Mouse (Mus musculus): ENCODE measurements around the gene Ntm. TPM values are rescaled to one million over a fixed set of nuclear protein-coding genes. Genes with fewer than 3 reads are reported as not detected.

The Ntm gene
- polyA plus RNA-seq, 1 experiment from 2014 or later, result 14.1 TPM

DNA sequence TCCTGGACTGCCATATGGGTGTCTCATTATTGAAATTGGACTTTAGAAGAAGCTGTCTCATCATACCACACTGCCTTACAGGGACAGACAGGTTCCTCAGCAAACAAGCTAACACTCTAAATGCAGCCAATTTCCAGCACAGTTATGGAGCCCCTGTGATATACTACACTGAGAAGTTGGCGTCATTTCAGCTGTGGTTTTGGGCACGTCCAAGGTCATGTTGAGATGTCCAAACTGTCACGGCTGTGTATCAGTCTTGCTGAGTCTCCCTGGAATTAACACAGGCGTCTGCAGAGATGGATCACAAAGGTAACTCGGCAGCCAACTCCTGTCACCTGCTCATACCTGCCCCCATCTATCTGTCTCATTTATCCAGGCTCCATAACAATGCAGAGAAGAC, 779.9 kb downstream of the Ntm start:
- ATAC-seq (ENCODE audit: low FRiP score) (no peak), DNase-seq (ENCODE audit: low spot score, missing footprints) (no peak)
- H3K27ac ChIP-seq (ENCODE audit: low read depth, low read length), result no peak overlapping the region
- H3K9ac ChIP-seq (ENCODE audit: low read length), result no peak overlapping the region
- H3K4me2 ChIP-seq, result no peak overlapping the region
- H3K4me3 ChIP-seq (ENCODE audit: low read depth, low read length), result no peak overlapping the region
- no peaks in the 10 kb centered on the region for H3K36me3 ChIP-seq (ENCODE audit: control insufficient read depth, insufficient read depth, low read length)
- H3K27me3 ChIP-seq (ENCODE audit: control insufficient read depth, insufficient read depth, low read length), result no peaks in the 10 kb centered on the region
- H3K9me3 ChIP-seq (ENCODE audit: control insufficient read depth, low read length), result no peaks in the 10 kb centered on the region
- H3K4me1 ChIP-seq (ENCODE audit: control insufficient read depth, insufficient read depth, low read length), result no peaks in the 10 kb centered on the region
- 85% methylated on average over 5 of the region's 5 CpGs for WGBS

DNA sequence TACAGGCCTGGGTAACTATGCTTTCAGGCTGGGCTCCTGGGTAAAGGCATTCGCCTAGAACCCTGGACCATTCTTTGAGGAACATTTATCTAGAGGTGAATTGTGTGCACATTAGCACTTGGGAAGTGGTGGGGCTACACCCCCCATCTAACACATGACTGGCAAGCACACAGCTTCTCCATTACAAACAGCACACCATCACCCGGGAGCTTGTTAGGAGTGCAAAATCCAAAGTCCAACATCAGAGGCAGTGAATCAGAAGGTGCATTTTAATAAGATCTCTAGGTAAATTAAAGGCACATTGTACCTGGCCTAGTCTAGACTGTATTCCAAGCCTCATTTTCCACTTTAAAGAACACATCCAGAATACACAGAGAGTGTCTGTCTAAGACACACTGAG, 781.3 kb downstream of the Ntm start:
- H3K9me3 ChIP-seq (ENCODE audit: control insufficient read depth, low read length), result no peaks in the 10 kb centered on the region
- WGBS, result 82% methylated on average over 2 of the region's 2 CpGs
- no peak overlapping the region for H3K27ac ChIP-seq (ENCODE audit: low read depth, low read length)
- no peak overlapping the region for H3K4me3 ChIP-seq (ENCODE audit: low read depth, low read length)
- H3K27me3 ChIP-seq (ENCODE audit: control insufficient read depth, insufficient read depth, low read length), result no peaks in the 10 kb centered on the region
- H3K9ac ChIP-seq (ENCODE audit: low read length), result no peak overlapping the region
- no peak overlapping the region for H3K4me2 ChIP-seq
- no peak for ATAC-seq (ENCODE audit: low FRiP score)
- H3K4me1 ChIP-seq (ENCODE audit: control insufficient read depth, insufficient read depth, low read length), result no peaks in the 10 kb centered on the region
- DNase-seq (ENCODE audit: low spot score, missing footprints), result no peak
- H3K36me3 ChIP-seq (ENCODE audit: control insufficient read depth, insufficient read depth, low read length), result no peaks in the 10 kb centered on the region

DNA sequence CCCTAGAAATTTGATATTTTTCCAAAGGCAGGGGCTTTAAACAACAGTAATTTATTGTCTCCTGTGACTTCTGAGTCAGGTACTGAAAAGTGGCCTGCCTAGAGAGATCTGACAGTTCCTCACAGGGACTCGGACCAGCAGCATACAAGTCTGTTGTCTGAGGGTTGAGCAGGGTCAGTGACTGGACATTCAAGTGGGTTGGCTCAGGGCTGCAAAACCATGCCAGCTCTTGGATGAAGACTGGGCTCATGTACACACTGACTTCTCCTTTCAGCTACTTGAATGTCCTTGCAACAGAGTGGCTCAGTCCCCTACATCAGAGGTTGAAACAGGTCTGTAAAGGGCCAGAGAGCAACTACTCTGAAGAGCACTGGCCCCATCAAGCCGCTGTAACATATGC, 797.2 kb downstream of the Ntm start:
- no peak overlapping the region for H3K4me3 ChIP-seq (ENCODE audit: low read depth, low read length)
- 79% methylated on average over 2 of the region's 2 CpGs for WGBS
- H3K4me2 ChIP-seq, result no peak overlapping the region
- H3K27ac ChIP-seq (ENCODE audit: low read depth, low read length), result no peak overlapping the region
- H3K9ac ChIP-seq (ENCODE audit: low read length), result no peak overlapping the region
- no peaks in the 10 kb centered on the region for H3K36me3 ChIP-seq (ENCODE audit: control insufficient read depth, insufficient read depth, low read length)
- H3K4me1 ChIP-seq (ENCODE audit: control insufficient read depth, insufficient read depth, low read length), result no peaks in the 10 kb centered on the region
- no peak for DNase-seq (ENCODE audit: low spot score, missing footprints)
- H3K9me3 ChIP-seq (ENCODE audit: control insufficient read depth, low read length), result no peaks in the 10 kb centered on the region
- no peak for ATAC-seq (ENCODE audit: low FRiP score)
- H3K27me3 ChIP-seq (ENCODE audit: control insufficient read depth, insufficient read depth, low read length), result no peaks in the 10 kb centered on the region

DNA sequence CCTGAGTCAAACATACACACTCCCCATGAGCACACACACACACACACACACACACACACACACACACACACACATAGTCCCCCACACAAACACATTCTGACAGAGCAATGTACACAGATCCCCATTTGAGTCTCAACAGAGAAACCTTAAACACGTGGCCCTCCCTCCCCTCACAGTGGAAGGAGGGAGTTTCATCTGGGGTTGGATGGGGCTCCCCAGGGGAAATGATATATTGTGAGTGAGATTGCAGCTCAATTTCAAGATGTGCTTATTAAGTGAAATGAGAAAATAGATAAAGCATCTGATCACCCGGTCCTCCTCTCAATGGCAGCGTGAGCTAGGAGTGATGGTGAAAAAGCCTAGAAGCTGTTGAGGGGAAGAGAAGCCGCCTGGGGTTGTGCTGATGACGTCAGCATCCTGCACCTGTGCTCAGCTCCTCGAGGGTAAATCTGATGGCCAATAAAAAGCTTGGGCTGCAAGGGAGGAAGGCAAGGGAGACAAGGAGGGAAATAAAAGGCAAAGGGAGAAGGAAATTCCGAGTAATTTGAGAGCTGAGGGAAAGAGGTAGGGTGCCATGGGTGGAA, 801.8 kb downstream of the Ntm start:
- no peaks in the 10 kb centered on the region for H3K4me1 ChIP-seq (ENCODE audit: control insufficient read depth, insufficient read depth, low read length)
- 46% methylated on average over 7 of the region's 7 CpGs for WGBS
- H3K36me3 ChIP-seq (ENCODE audit: control insufficient read depth, insufficient read depth, low read length), result no peaks in the 10 kb centered on the region
- no peak overlapping the region for H3K4me3 ChIP-seq (ENCODE audit: low read depth, low read length)
- no peak overlapping the region for H3K4me2 ChIP-seq
- H3K27me3 ChIP-seq (ENCODE audit: control insufficient read depth, insufficient read depth, low read length), result no peaks in the 10 kb centered on the region
- no peak for ATAC-seq (ENCODE audit: low FRiP score)
- H3K9ac ChIP-seq (ENCODE audit: low read length), result no peak overlapping the region
- H3K27ac ChIP-seq (ENCODE audit: low read depth, low read length), result no peak overlapping the region
- no peak for DNase-seq (ENCODE audit: low spot score, missing footprints)
- no peaks in the 10 kb centered on the region for H3K9me3 ChIP-seq (ENCODE audit: control insufficient read depth, low read length)

DNA sequence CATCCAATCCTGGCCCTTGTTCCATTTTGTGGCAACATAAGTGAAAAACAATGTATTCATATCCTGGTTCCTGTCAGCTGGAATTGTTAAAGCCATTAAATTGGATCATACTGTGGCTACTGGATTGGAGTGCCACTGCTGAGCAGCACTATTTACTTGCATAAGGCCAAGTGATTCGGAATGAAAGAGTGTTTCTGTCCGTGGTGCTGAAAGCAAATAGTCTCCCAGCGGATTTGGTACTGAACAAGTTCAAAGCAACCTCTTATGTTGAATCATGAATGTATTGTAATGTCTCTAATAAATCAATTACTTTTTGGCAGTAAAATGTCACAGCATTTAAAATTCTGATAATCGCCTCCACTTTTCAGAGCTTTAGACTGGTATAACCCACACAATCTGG, 817.0 kb downstream of the Ntm start:
- ATAC-seq (ENCODE audit: low FRiP score), result no peak
- 13% methylated on average over 4 of the region's 4 CpGs for WGBS
- no peaks in the 10 kb centered on the region for H3K36me3 ChIP-seq (ENCODE audit: control insufficient read depth, insufficient read depth, low read length)
- H3K4me3 ChIP-seq (ENCODE audit: low read depth, low read length), result no peak overlapping the region
- no peak overlapping the region for H3K9ac ChIP-seq (ENCODE audit: low read length)
- H3K4me1 ChIP-seq (ENCODE audit: control insufficient read depth, insufficient read depth, low read length), result no peaks in the 10 kb centered on the region
- no peak overlapping the region for H3K4me2 ChIP-seq
- H3K9me3 ChIP-seq (ENCODE audit: control insufficient read depth, low read length), result no peaks in the 10 kb centered on the region
- DNase-seq (ENCODE audit: low spot score, missing footprints), result peak; percentile 90
- no peaks in the 10 kb centered on the region for H3K27me3 ChIP-seq (ENCODE audit: control insufficient read depth, insufficient read depth, low read length)
- H3K27ac ChIP-seq (ENCODE audit: low read depth, low read length), result no peak overlapping the region

DNA sequence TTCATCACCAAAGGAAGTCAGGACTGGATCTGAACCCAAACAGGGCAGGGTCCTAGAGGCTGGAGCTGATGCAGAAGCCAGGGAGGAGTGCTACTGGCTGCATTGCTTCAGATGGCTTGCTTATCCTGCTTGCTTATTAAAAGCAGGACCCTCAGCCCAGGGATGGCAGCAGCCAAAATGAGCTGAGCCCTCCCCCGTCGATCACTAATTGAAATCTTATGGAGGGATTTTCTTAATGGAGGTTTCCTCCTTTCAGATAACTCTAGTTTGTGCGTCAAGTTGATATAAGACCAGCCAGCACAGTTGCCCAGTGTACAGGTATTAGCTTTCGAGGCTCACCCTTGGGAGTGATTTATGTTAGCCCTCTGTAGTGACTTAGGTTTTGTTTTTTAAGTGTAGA, 826.9 kb downstream of the Ntm start:
- Histone ChIP-seq H3K4me2 (no peak overlapping the region), H3K4me1 (ENCODE audit: control insufficient read depth, insufficient read depth, low read length) (no peaks in the 10 kb centered on the region), H3K9ac (ENCODE audit: low read length) (no peak overlapping the region), H3K9me3 (ENCODE audit: control insufficient read depth, low read length) (no peaks in the 10 kb centered on the region), H3K27me3 (ENCODE audit: control insufficient read depth, insufficient read depth, low read length) (no peaks in the 10 kb centered on the region), H3K27ac (ENCODE audit: low read depth, low read length) (no peak overlapping the region), H3K36me3 (ENCODE audit: control insufficient read depth, insufficient read depth, low read length) (no peaks in the 10 kb centered on the region), H3K4me3 (ENCODE audit: low read depth, low read length) (no peak overlapping the region)
- DNase-seq (ENCODE audit: low spot score, missing footprints) (no peak), ATAC-seq (ENCODE audit: low FRiP score) (no peak)
- 84% methylated on average over 4 of the region's 4 CpGs for WGBS

DNA sequence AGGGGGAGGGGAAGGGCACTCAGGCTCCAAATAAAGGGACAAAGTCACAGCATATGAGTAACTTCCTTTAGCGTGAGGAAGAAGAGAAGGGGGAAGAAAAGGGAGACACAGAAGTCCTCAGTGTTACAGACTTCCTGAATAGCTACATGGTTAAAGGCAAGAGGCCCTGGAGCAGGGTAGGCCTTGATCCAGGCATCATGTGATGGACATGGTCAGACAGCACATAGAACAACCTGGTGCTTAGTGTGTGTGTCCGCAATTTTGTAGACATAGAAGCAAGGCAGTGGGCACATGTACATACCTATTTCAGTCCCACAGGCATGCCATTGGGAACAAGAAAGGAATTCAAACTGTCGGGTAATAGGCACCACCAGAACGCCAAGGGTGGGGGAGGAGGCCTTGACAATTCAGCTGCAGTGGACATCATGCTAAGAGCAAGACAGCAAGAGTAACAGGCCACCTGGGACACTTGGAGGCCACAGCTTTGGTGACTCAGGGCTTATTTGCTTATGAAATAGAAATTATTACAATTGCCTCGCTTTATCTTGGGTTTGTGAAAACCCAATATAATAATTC, 832.1 kb downstream of the Ntm start:
- DNase-seq (ENCODE audit: low spot score, missing footprints) (no peak), ATAC-seq (ENCODE audit: low FRiP score) (no peak)
- H3K9me3 ChIP-seq (ENCODE audit: control insufficient read depth, low read length), result no peaks in the 10 kb centered on the region
- H3K27ac ChIP-seq (ENCODE audit: low read depth, low read length), result no peak overlapping the region
- no peaks in the 10 kb centered on the region for H3K36me3 ChIP-seq (ENCODE audit: control insufficient read depth, insufficient read depth, low read length)
- WGBS, result 84% methylated on average over 5 of the region's 5 CpGs
- H3K9ac ChIP-seq (ENCODE audit: low read length), result no peak overlapping the region
- H3K27me3 ChIP-seq (ENCODE audit: control insufficient read depth, insufficient read depth, low read length), result no peaks in the 10 kb centered on the region
- no peak overlapping the region for H3K4me2 ChIP-seq
- H3K4me3 ChIP-seq (ENCODE audit: low read depth, low read length), result no peak overlapping the region
- H3K4me1 ChIP-seq (ENCODE audit: control insufficient read depth, insufficient read depth, low read length), result peaks cover 3% of the 10 kb centered on the region; the same call in 1 of the 2 replicates

DNA sequence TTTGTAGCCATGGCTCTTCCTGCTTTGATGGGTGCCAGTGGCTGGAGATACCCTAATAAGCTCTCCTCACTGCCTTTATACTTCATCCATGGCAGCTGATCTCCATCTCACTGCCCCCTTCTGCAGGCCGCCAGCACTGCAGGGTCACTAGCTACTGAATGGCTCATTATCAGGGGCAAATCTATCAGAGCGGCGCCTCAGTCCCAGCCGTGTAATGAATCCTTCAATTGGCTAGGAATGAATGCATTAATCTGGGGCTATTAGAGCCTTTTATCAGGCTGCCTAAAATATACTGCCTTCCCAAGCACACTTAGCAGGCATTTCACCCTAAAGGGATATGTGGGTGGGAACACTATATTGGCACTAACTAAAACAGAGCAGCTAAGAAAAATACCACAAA, 832.6 kb downstream of the Ntm start:
- no peak overlapping the region for H3K4me3 ChIP-seq (ENCODE audit: low read depth, low read length)
- no peaks in the 10 kb centered on the region for H3K27me3 ChIP-seq (ENCODE audit: control insufficient read depth, insufficient read depth, low read length)
- no peaks in the 10 kb centered on the region for H3K36me3 ChIP-seq (ENCODE audit: control insufficient read depth, insufficient read depth, low read length)
- 49% methylated on average over 4 of the region's 4 CpGs for WGBS
- H3K9ac ChIP-seq (ENCODE audit: low read length), result no peak overlapping the region
- H3K4me2 ChIP-seq, result no peak overlapping the region
- DNase-seq (ENCODE audit: low spot score, missing footprints) (no peak), ATAC-seq (ENCODE audit: low FRiP score) (no peak)
- peaks cover 3% of the 10 kb centered on the region; the same call in 1 of the 2 replicates for H3K4me1 ChIP-seq (ENCODE audit: control insufficient read depth, insufficient read depth, low read length)
- no peaks in the 10 kb centered on the region for H3K9me3 ChIP-seq (ENCODE audit: control insufficient read depth, low read length)
- H3K27ac ChIP-seq (ENCODE audit: low read depth, low read length), result no peak overlapping the region

DNA sequence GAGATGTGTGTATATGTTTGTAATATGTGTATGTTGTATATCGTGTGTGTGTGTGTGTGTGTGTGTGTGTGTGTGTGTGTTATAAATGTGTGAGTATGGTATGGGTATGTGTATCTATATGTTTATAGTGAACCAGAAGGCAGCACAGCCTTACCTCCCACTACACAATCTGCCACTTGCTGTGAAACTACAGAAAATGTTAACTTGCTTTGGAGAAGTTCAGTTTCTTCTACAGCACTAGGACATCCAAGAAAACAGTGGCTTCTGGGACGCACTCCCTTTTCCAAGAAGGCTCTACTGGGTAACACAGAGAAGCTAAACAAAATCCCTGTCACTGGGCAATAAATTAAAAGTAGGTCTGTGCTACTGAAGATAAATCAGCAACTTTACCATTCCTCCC, 834.5 kb downstream of the Ntm start:
- Histone ChIP-seq H3K4me1 (ENCODE audit: control insufficient read depth, insufficient read depth, low read length) (peaks cover 3% of the 10 kb centered on the region; the same call in 1 of the 2 replicates), H3K27ac (ENCODE audit: low read depth, low read length) (no peak overlapping the region), H3K4me2 (no peak overlapping the region), H3K9ac (ENCODE audit: low read length) (no peak overlapping the region), H3K4me3 (ENCODE audit: low read depth, low read length) (no peak overlapping the region), H3K9me3 (ENCODE audit: control insufficient read depth, low read length) (no peaks in the 10 kb centered on the region), H3K36me3 (ENCODE audit: control insufficient read depth, insufficient read depth, low read length) (no peaks in the 10 kb centered on the region), H3K27me3 (ENCODE audit: control insufficient read depth, insufficient read depth, low read length) (no peaks in the 10 kb centered on the region)
- WGBS, result 91% methylated on average over 2 of the region's 2 CpGs
- ATAC-seq (ENCODE audit: low FRiP score) (no peak), DNase-seq (ENCODE audit: low spot score, missing footprints) (no peak)
